Mouse (Mus musculus): ENCODE measurements around the gene Nos1ap. TPM values are rescaled to one million over a fixed set of nuclear protein-coding genes. Genes with fewer than 3 reads are reported as not detected.

The Nos1ap gene
- polyA plus RNA-seq (2014; fragmentation: Nextera tagmentation; extraction: Ambion mirVana), result 6.6 and 7.7 TPM in 2 replicates

- Histone ChIP-seq H3K4me1 (ENCODE audit: control insufficient read depth, insufficient read depth, low read length) (peaks cover 4% of the 10 kb centered on the region; the same call in 1 of the 2 replicates), H3K9me3 (ENCODE audit: control insufficient read depth, low read length) (0 out of 2 replicates have a peak, but pooled peaks cover 4% of the 10 kb centered on the region), H3K36me3 (ENCODE audit: control insufficient read depth, insufficient read depth, low read length) (no peaks in the 10 kb centered on the region), H3K27ac (replicated peaks; ENCODE audit: low read depth, low read length) (peak within 1 kb of the TSS; percentile 18; the same call in 1 of the 2 replicates), H3K4me2 (ENCODE audit: low read depth, low read length) (peak within 1 kb of the TSS; percentile 97), H3K27me3 (replicated peaks; ENCODE audit: control insufficient read depth, insufficient read depth, low read length) (peaks cover 10% of the 10 kb centered on the region), H3K4me3 (ENCODE audit: low read depth, low read length) (peak within 1 kb of the TSS; percentile 87), H3K9ac (ENCODE audit: low read depth, low read length) (peak within 1 kb of the TSS; percentile 84)
- DNase-seq (ENCODE audit: low spot score) (peak; percentile 85), ATAC-seq (ENCODE audit: low read depth) (peak; percentile 94)
- 0% methylated on average over 28 of the region's 106 CpGs for WGBS
These were observed at the start of gene Nos1ap for GRCm38 (mm10) chr1:170589219-170590040. Nos1ap (minus strand) TSS chr1:170589861.

GRCm38 (mm10) chr1:170638941-170639340 is 49.3 kb upstream of the Nos1ap start:
- ATAC-seq (ENCODE audit: low read depth) (no peak), DNase-seq (ENCODE audit: low spot score) (no peak)
- Histone ChIP-seq H3K4me2 (ENCODE audit: low read depth, low read length) (no peak overlapping the region), H3K4me1 (ENCODE audit: control insufficient read depth, insufficient read depth, low read length) (no peaks in the 10 kb centered on the region), H3K36me3 (ENCODE audit: control insufficient read depth, insufficient read depth, low read length) (no peaks in the 10 kb centered on the region), H3K9me3 (ENCODE audit: control insufficient read depth, low read length) (no peaks in the 10 kb centered on the region), H3K9ac (ENCODE audit: low read depth, low read length) (no peak overlapping the region), H3K4me3 (ENCODE audit: low read depth, low read length) (no peak overlapping the region), H3K27me3 (replicated peaks; ENCODE audit: control insufficient read depth, insufficient read depth, low read length) (no peaks in the 10 kb centered on the region), H3K27ac (replicated peaks; ENCODE audit: low read depth, low read length) (no peak overlapping the region)
- WGBS, result 88% methylated on average over 7 of the region's 7 CpGs

- DNase-seq (ENCODE audit: low spot score) (no peak), ATAC-seq (ENCODE audit: low read depth) (no peak)
- Histone ChIP-seq H3K27ac (replicated peaks; ENCODE audit: low read depth, low read length) (no peak overlapping the region), H3K4me2 (ENCODE audit: low read depth, low read length) (no peak overlapping the region), H3K4me1 (ENCODE audit: control insufficient read depth, insufficient read depth, low read length) (no peaks in the 10 kb centered on the region), H3K9me3 (ENCODE audit: control insufficient read depth, low read length) (no peaks in the 10 kb centered on the region), H3K9ac (ENCODE audit: low read depth, low read length) (no peak overlapping the region), H3K36me3 (ENCODE audit: control insufficient read depth, insufficient read depth, low read length) (no peaks in the 10 kb centered on the region), H3K27me3 (replicated peaks; ENCODE audit: control insufficient read depth, insufficient read depth, low read length) (no peaks in the 10 kb centered on the region), H3K4me3 (ENCODE audit: low read depth, low read length) (no peak overlapping the region)
- 77% methylated on average over 4 of the region's 4 CpGs for WGBS
These were observed 43.2 kb upstream of the Nos1ap start for GRCm38 (mm10) chr1:170632856-170633255.

- Histone ChIP-seq H3K4me2 (ENCODE audit: low read depth, low read length) (no peak overlapping the region), H3K9me3 (ENCODE audit: control insufficient read depth, low read length) (no peaks in the 10 kb centered on the region), H3K4me1 (ENCODE audit: control insufficient read depth, insufficient read depth, low read length) (no peaks in the 10 kb centered on the region), H3K36me3 (ENCODE audit: control insufficient read depth, insufficient read depth, low read length) (no peaks in the 10 kb centered on the region), H3K27me3 (replicated peaks; ENCODE audit: control insufficient read depth, insufficient read depth, low read length) (no peaks in the 10 kb centered on the region), H3K4me3 (ENCODE audit: low read depth, low read length) (no peak overlapping the region), H3K27ac (replicated peaks; ENCODE audit: low read depth, low read length) (no peak overlapping the region), H3K9ac (ENCODE audit: low read depth, low read length) (no peak overlapping the region)
- 20% methylated on average over 3 of the region's 3 CpGs for WGBS
- DNase-seq (ENCODE audit: low spot score), result peak; percentile 85
- ATAC-seq (ENCODE audit: low read depth), result peak; percentile 72
These were observed 42.7 kb upstream of the Nos1ap start for GRCm38 (mm10) chr1:170632385-170632784.

GRCm38 (mm10) chr1:170631571-170631970 is 41.9 kb upstream of the Nos1ap start:
- Histone ChIP-seq H3K36me3 (ENCODE audit: control insufficient read depth, insufficient read depth, low read length) (no peaks in the 10 kb centered on the region), H3K9ac (ENCODE audit: low read depth, low read length) (no peak overlapping the region), H3K4me2 (ENCODE audit: low read depth, low read length) (no peak overlapping the region), H3K4me1 (ENCODE audit: control insufficient read depth, insufficient read depth, low read length) (no peaks in the 10 kb centered on the region), H3K4me3 (ENCODE audit: low read depth, low read length) (no peak overlapping the region), H3K27ac (replicated peaks; ENCODE audit: low read depth, low read length) (no peak overlapping the region), H3K27me3 (replicated peaks; ENCODE audit: control insufficient read depth, insufficient read depth, low read length) (no peaks in the 10 kb centered on the region), H3K9me3 (ENCODE audit: control insufficient read depth, low read length) (no peaks in the 10 kb centered on the region)
- WGBS, result 88% methylated on average over 5 of the region's 5 CpGs
- ATAC-seq (ENCODE audit: low read depth) (no peak), DNase-seq (ENCODE audit: low spot score) (no peak)

- Histone ChIP-seq H3K27me3 (replicated peaks; ENCODE audit: control insufficient read depth, insufficient read depth, low read length) (no peaks in the 10 kb centered on the region), H3K36me3 (ENCODE audit: control insufficient read depth, insufficient read depth, low read length) (no peaks in the 10 kb centered on the region), H3K9ac (ENCODE audit: low read depth, low read length) (no peak overlapping the region), H3K4me2 (ENCODE audit: low read depth, low read length) (no peak overlapping the region), H3K9me3 (ENCODE audit: control insufficient read depth, low read length) (no peaks in the 10 kb centered on the region), H3K4me3 (ENCODE audit: low read depth, low read length) (no peak overlapping the region), H3K4me1 (ENCODE audit: control insufficient read depth, insufficient read depth, low read length) (no peaks in the 10 kb centered on the region), H3K27ac (replicated peaks; ENCODE audit: low read depth, low read length) (no peak overlapping the region)
- WGBS, result 90% methylated on average over 4 of the region's 4 CpGs
- DNase-seq (ENCODE audit: low spot score) (no peak), ATAC-seq (ENCODE audit: low read depth) (no peak)
These were observed 40.8 kb upstream of the Nos1ap start for GRCm38 (mm10) chr1:170630489-170630888.

- Histone ChIP-seq H3K4me2 (ENCODE audit: low read depth, low read length) (no peak overlapping the region), H3K27ac (replicated peaks; ENCODE audit: low read depth, low read length) (no peak overlapping the region), H3K4me1 (ENCODE audit: control insufficient read depth, insufficient read depth, low read length) (no peaks in the 10 kb centered on the region), H3K27me3 (replicated peaks; ENCODE audit: control insufficient read depth, insufficient read depth, low read length) (no peaks in the 10 kb centered on the region), H3K36me3 (ENCODE audit: control insufficient read depth, insufficient read depth, low read length) (no peaks in the 10 kb centered on the region), H3K4me3 (ENCODE audit: low read depth, low read length) (no peak overlapping the region), H3K9ac (ENCODE audit: low read depth, low read length) (no peak overlapping the region), H3K9me3 (ENCODE audit: control insufficient read depth, low read length) (0 out of 2 replicates have a peak, but pooled peaks cover 5% of the 10 kb centered on the region)
- DNase-seq (ENCODE audit: low spot score) (no peak), ATAC-seq (ENCODE audit: low read depth) (no peak)
- WGBS, result 92% methylated on average over 1 of the region's 1 CpGs
These were observed 33.8 kb upstream of the Nos1ap start for GRCm38 (mm10) chr1:170623432-170623831.

GRCm38 (mm10) chr1:170622934-170623333 is 33.3 kb upstream of the Nos1ap start:
- no peak overlapping the region for H3K9ac ChIP-seq (ENCODE audit: low read depth, low read length)
- H3K27ac ChIP-seq (replicated peaks; ENCODE audit: low read depth, low read length), result no peak overlapping the region
- H3K27me3 ChIP-seq (replicated peaks; ENCODE audit: control insufficient read depth, insufficient read depth, low read length), result no peaks in the 10 kb centered on the region
- H3K4me3 ChIP-seq (ENCODE audit: low read depth, low read length), result no peak overlapping the region
- ATAC-seq (ENCODE audit: low read depth) (no peak), DNase-seq (ENCODE audit: low spot score) (no peak)
- H3K9me3 ChIP-seq (ENCODE audit: control insufficient read depth, low read length), result 0 out of 2 replicates have a peak, but pooled peaks cover 5% of the 10 kb centered on the region
- H3K4me1 ChIP-seq (ENCODE audit: control insufficient read depth, insufficient read depth, low read length), result no peaks in the 10 kb centered on the region
- no peak overlapping the region for H3K4me2 ChIP-seq (ENCODE audit: low read depth, low read length)
- no peaks in the 10 kb centered on the region for H3K36me3 ChIP-seq (ENCODE audit: control insufficient read depth, insufficient read depth, low read length)
- 69% methylated on average over 5 of the region's 5 CpGs for WGBS
